Mouse (Mus musculus): Measurements from ENCODE around the gene Mad1l1.

GRCm38 (mm10) chr5:140083911-140084310, 237.4 kb downstream of the Mad1l1 start:
- TF ChIP-seq CTCF (IDR thresholded peaks at IDR 0.05; ENCODE audit: insufficient read depth, low read depth, low read length) (no peak), POLR2A (IDR thresholded peaks at IDR 0.05; ENCODE audit: insufficient read depth, low read depth, low read length) (no peak)
